Comparison of ENCODE assay signal across 23 mouse cellular contexts in the genomic region with DNA sequence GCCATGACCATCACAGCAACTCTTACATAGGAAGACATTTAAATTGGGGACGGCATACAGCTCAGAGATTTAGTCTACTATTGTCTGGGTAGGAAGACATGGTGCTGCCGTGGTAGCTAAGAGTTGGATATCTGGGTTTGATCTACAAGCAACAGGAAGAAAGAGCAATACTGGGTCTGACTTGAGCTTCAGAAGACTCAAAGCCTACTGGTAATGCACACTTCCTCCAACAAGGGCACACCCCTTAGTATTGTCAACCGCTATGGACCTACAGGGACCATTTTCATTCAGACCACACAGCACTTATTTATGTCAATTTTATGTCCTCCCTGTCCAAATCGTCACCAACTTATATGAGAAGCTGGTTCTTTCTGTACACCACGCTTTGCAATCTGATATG.
DNase-seq lines count a peak whose midpoint lies in the region; TF ChIP-seq lines count a peak whose summit lies in the region.
"Had no signal": no experiment of that assay in that cellular context is flagged by ENCODE, and none has a peak within 500 bp of the region (broad histone marks: within the 10 kb centered on the region; RNA-seq: fewer than 3 reads in every experiment).

No protein-coding gene starts in this region.

- DNase-seq in CD4-positive, CD25-positive, alpha-beta regulatory T cell, adult 2 months (ENCODE audit: low read depth, low spot score): peak; percentile 50
- peak; percentile 15 for DNase-seq in T-cell, adult 2 months (ENCODE audit: low spot score)
- peak; percentile 49 for DNase-seq in induced T-regulatory cell, adult 2 months (ENCODE audit: low read depth)
- DNase-seq in naive thymus-derived CD4-positive, alpha-beta T cell, adult 2 months (ENCODE audit: low read depth): peak; percentile 57
- DNase-seq in cerebellum, adult 11-12 months: no peak
- DNase-seq in right cerebral cortex, adult 18-20 months: no peak
- DNase-seq in kidney, adult 2 months: no peak
- DNase-seq in urinary bladder, adult 2 months (ENCODE audit: low spot score): no peak
- DNase-seq: adrenal gland, adult 8-10 months; adrenal gland, postnatal 14 days; adrenal gland, postnatal 36 days; cerebellum, adult 18-20 months; cerebellum, adult 8-10 months; cerebellum, adult 9-11 months; cerebellum, postnatal 14 days; forebrain, postnatal 0 days had no signal

- no peaks in the 10 kb centered on the region for H3K27me3 ChIP-seq in kidney, adult 2 months (replicated peaks; ENCODE audit: control insufficient read depth, insufficient read depth, low read length)
- H3K27me3 ChIP-seq: CH12.LX; embryonic facial prominence, embryonic 12.5 days; forebrain, embryonic 13.5 days; forebrain, embryonic 15.5 days; Patski had no signal

- no peak for TF ChIP-seq CTCF in kidney, adult 2 months (conservative IDR thresholded peaks at IDR 0.05; ENCODE audit: insufficient read depth, insufficient read length, low read depth, low read length)

- TF ChIP-seq POLR2A in kidney, adult 2 months (IDR thresholded peaks at IDR 0.05; ENCODE audit: low read depth, low read length): no peak

- no peaks in the 10 kb centered on the region for H3K4me1 ChIP-seq in kidney, adult 2 months (ENCODE audit: control insufficient read depth, insufficient read depth, low read length)
- H3K4me1 ChIP-seq: embryonic facial prominence, embryonic 10.5 days; embryonic facial prominence, embryonic 12.5 days; forebrain, embryonic 13.5 days; forebrain, embryonic 15.5 days had no signal

- H3K27ac ChIP-seq in kidney, adult 2 months (ENCODE audit: insufficient read depth, low read depth, low read length): no peak overlapping the region
- H3K27ac ChIP-seq: embryonic facial prominence, embryonic 10.5 days; embryonic facial prominence, embryonic 12.5 days; forebrain, embryonic 13.5 days; forebrain, embryonic 15.5 days had no signal

- no peaks in the 10 kb centered on the region for H3K36me3 ChIP-seq in kidney, adult 2 months (ENCODE audit: control insufficient read depth, insufficient read depth, low read length)
- H3K36me3 ChIP-seq: embryonic facial prominence, embryonic 10.5 days; embryonic facial prominence, embryonic 12.5 days; forebrain, embryonic 15.5 days; G1E had no signal

- no peak overlapping the region for H3K4me3 ChIP-seq in kidney, adult 2 months (ENCODE audit: insufficient read depth, low read depth, low read length)
- H3K4me3 ChIP-seq: embryonic facial prominence, embryonic 10.5 days; embryonic facial prominence, embryonic 12.5 days; forebrain, embryonic 13.5 days; forebrain, embryonic 15.5 days had no signal

- 87% methylated on average over 5 of the region's 5 CpGs for WGBS in kidney, adult 2 months

Comparison
In these comparisons a context has a peak if more than half of its experiments do, and no peak if none do; other contexts are left out.
1. DNase-seq: peak in CD4-positive, CD25-positive, alpha-beta regulatory T cell, adult 2 months (single experiment), T-cell, adult 2 months (single experiment), induced T-regulatory cell, adult 2 months (single experiment) and naive thymus-derived CD4-positive, alpha-beta T cell, adult 2 months (single experiment); none in cerebellum, adult 11-12 months (single experiment), right cerebral cortex, adult 18-20 months (single experiment), kidney, adult 2 months (single experiment) and urinary bladder, adult 2 months (single experiment).